Mouse (Mus musculus) kidney, embryonic 14.5 days (tissue): ENCODE data around the gene B3galt4. TPM values are rescaled to one million over a fixed set of nuclear protein-coding genes. Genes with fewer than 3 reads are reported as not detected.

Experiments
- ATAC-seq: fragments of 200-750 bp; cut with Nextera tagmentation; 2 replicates; pipeline ENCODE4 v1.8.0; 2017; ENCODE audit warnings: moderate number of reproducible peaks, mild to moderate bottlenecking, moderate TSS enrichment, moderate library complexity; ENCODE audit not compliant: low FRiP score, low TSS enrichment
- H3K27ac ChIP-seq: fragments of 300-500 bp; sonication (generic); 2 replicates; pipeline ENCODE4 v1.5.1; 2014; ENCODE audit warnings: low read depth, mild to moderate bottlenecking, low read length, moderate library complexity, mixed read lengths
- H3K27me3 ChIP-seq: fragments of 300-500 bp; sonication (generic); 2 replicates; pipeline ENCODE4 v1.6.1; 2014; ENCODE audit warnings: mild to moderate bottlenecking, low read length; ENCODE audit not compliant: control insufficient read depth, insufficient read depth
- H3K36me3 ChIP-seq: fragments of 300-500 bp; sonication (generic); 2 replicates; pipeline ENCODE4 v1.6.1; 2014; ENCODE audit warnings: low read length, mixed read lengths; ENCODE audit not compliant: control insufficient read depth, insufficient read depth
- H3K4me1 ChIP-seq: fragments of 300-500 bp; sonication (generic); 2 replicates; pipeline ENCODE4 v1.6.1; 2014; ENCODE audit warnings: low read length, mixed read lengths; ENCODE audit not compliant: control insufficient read depth, insufficient read depth
- H3K4me2 ChIP-seq: fragments of 300-500 bp; sonication (generic); replicated peaks from 2 replicates; pipeline ENCODE4 v1.6.1; 2014; ENCODE audit warnings: low read depth, mild to moderate bottlenecking, low read length
- H3K4me3 ChIP-seq: fragments of 300-500 bp; sonication (generic); 2 replicates; pipeline ENCODE4 v1.5.1; 2014; ENCODE audit warnings: mild to moderate bottlenecking, low read length
- H3K9ac ChIP-seq: fragments of 300-500 bp; sonication (generic); 2 replicates; pipeline ENCODE4 v1.6.1; 2014; ENCODE audit warnings: low read depth, mild to moderate bottlenecking, low read length, moderate library complexity
- H3K9me3 ChIP-seq: fragments of 300-500 bp; sonication (generic); 2 replicates; pipeline ENCODE4 v1.6.1; 2016; ENCODE audit warnings: low read length; ENCODE audit not compliant: control insufficient read depth
- WGBS: fragments of 180-500 bp; shearing (Covaris S2); extraction: QIAGEN DNeasy Blood & Tissue Kit; methylation state at CpG from one replicate; pipeline ENCODE4 v1.1.7; 2014; 5-methylcytosine and 5-hydroxymethylcytosine counted together
- polyA plus RNA-seq: library from polyadenylated mRNA; unstranded; fragments of >200 nt; fragmentation: Nextera tagmentation; extraction: Ambion mirVana; gene quantifications from 2 replicates; pipeline ENCODE4 v1.2.1, GENCODE M21; 2014

The B3galt4 gene
- polyA plus RNA-seq, 1 experiment from 2014 or later, result 2.8 TPM

DNA sequence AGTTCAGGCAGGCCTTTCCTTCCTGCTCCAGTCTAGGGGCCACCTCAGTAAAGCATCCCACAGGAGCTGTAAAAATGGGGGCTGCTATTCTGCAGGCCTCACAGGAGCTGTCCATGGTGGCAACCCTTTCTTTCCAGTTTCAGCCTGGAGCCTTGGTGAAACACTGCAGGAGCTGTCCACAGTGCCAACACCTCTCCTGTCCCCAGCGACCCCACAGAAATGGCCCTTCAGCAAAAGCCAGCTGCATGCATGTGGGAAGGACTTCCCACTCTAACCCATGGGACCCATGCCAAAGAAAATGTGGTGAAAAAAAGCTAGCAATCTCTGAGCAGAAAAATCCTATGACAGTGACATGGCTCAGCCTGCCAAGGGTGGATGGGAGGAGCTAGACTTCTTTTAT is 21.4 kb upstream of the B3galt4 start:
- H3K27ac ChIP-seq, result no peak overlapping the region
- no peak overlapping the region for H3K4me2 ChIP-seq
- H3K4me3 ChIP-seq, result no peak overlapping the region
- H3K9ac ChIP-seq, result no peak overlapping the region
- 10% methylated on average over 1 of the region's 1 CpGs for WGBS
- H3K36me3 ChIP-seq, result no peaks in the 10 kb centered on the region
- H3K9me3 ChIP-seq, result 0 out of 2 replicates have a peak, but pooled peaks cover 2% of the 10 kb centered on the region
- peaks cover 17% of the 10 kb centered on the region for H3K27me3 ChIP-seq
- ATAC-seq, result no peak
- 0 out of 2 replicates have a peak, but pooled peaks cover under 1% of the 10 kb centered on the region for H3K4me1 ChIP-seq

- Histone ChIP-seq H3K36me3 (peaks cover 8% of the 10 kb centered on the region; the same call in 1 of the 2 replicates), H3K4me3 (no peak overlapping the region), H3K4me2 (no peak overlapping the region), H3K27ac (no peak overlapping the region), H3K4me1 (no peaks in the 10 kb centered on the region), H3K9ac (no peak overlapping the region), H3K9me3 (0 out of 2 replicates have a peak, but pooled peaks cover 2% of the 10 kb centered on the region), H3K27me3 (peaks cover 2% of the 10 kb centered on the region; the same call in 1 of the 2 replicates)
- 81% methylated on average over 4 of the region's 4 CpGs for WGBS
- no peak for ATAC-seq
These were observed 18.1 kb upstream of the B3galt4 start for GRCm38 (mm10) chr17:33969394-33969793.

GRCm38 (mm10) chr17:33968927-33969326 is 17.6 kb upstream of the B3galt4 start:
- peak; percentile 17; the same call in 1 of the 2 replicates for ATAC-seq
- H3K9ac ChIP-seq, result no peak overlapping the region
- H3K27me3 ChIP-seq, result no peaks in the 10 kb centered on the region
- no peaks in the 10 kb centered on the region for H3K4me1 ChIP-seq
- H3K27ac ChIP-seq, result no peak overlapping the region
- H3K36me3 ChIP-seq, result peaks cover 10% of the 10 kb centered on the region; the same call in 1 of the 2 replicates
- no peak overlapping the region for H3K4me2 ChIP-seq
- H3K4me3 ChIP-seq, result no peak overlapping the region
- WGBS, result 28% methylated on average over 5 of the region's 5 CpGs
- H3K9me3 ChIP-seq, result 0 out of 2 replicates have a peak, but pooled peaks cover 2% of the 10 kb centered on the region

DNA sequence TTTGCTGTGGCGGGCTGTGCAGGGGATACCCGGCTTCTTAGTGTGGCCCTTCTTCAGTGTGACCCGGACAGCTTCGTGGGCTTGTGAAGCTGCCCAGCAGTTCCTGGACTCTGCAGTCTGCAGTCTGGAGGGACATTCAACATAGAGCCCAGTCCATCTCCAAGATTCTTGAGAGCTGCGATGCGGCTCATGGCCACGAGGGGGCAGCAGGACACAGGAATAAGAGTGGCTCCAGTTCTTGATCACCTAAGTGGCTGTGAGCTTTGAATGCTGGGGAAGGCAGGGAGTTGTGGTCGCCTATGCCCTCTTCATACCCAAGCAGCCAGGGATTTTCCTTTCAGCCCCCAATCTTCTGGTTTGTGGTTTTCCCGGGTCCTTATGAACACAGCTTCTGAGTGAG is 17.2 kb upstream of the B3galt4 start:
- Histone ChIP-seq H3K9me3 (0 out of 2 replicates have a peak, but pooled peaks cover 2% of the 10 kb centered on the region), H3K36me3 (peaks cover 12% of the 10 kb centered on the region; the same call in 1 of the 2 replicates), H3K4me1 (no peaks in the 10 kb centered on the region), H3K4me2 (no peak overlapping the region), H3K4me3 (no peak overlapping the region), H3K9ac (no peak overlapping the region), H3K27me3 (no peaks in the 10 kb centered on the region), H3K27ac (no peak overlapping the region)
- WGBS, result 5% methylated on average over 9 of the region's 9 CpGs
- ATAC-seq, result peak; percentile 61

DNA sequence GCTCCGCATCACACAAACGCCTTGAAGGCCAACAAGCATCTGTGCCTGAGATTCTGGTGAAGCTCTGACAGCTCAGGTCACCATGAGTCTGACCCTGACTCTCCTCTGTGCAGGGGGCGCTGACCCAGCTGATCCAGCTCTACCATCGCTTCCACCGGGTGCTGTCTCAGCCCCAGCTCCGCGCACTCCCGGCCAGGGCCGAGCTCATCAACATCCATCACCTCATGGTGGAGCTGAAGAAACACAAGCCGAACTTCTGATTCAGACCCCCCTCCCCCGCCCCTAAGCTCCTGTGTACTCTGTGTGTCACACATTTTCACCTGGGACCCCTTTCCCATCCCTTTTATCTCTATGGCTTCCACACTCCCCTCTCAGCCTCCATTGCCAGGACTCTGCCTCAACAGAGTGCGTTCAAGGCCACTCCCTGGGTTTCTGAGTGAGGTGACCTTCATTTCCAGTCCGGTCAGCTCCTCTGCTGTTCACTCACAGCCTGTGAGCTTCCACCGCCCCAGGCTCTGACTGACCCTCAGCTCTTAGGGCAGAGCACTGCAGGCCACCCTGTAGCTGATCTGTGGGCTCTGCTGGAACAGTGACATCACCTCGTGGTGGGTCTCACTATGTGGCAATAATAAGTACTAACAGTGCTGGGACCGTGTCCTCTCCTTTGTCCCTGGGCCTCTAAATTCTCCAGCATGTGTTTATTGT is 14.7 kb upstream of the B3galt4 start:
- H3K9ac ChIP-seq, result no peak overlapping the region
- H3K36me3 ChIP-seq, result peaks cover 30% of the 10 kb centered on the region
- H3K4me2 ChIP-seq, result no peak overlapping the region
- H3K4me1 ChIP-seq, result no peaks in the 10 kb centered on the region
- no peak overlapping the region for H3K4me3 ChIP-seq
- no peaks in the 10 kb centered on the region for H3K27me3 ChIP-seq
- WGBS, result 85% methylated on average over 16 of the region's 16 CpGs
- ATAC-seq, result no peak
- H3K9me3 ChIP-seq, result 0 out of 2 replicates have a peak, but pooled peaks cover 2% of the 10 kb centered on the region
- H3K27ac ChIP-seq, result no peak overlapping the region

DNA sequence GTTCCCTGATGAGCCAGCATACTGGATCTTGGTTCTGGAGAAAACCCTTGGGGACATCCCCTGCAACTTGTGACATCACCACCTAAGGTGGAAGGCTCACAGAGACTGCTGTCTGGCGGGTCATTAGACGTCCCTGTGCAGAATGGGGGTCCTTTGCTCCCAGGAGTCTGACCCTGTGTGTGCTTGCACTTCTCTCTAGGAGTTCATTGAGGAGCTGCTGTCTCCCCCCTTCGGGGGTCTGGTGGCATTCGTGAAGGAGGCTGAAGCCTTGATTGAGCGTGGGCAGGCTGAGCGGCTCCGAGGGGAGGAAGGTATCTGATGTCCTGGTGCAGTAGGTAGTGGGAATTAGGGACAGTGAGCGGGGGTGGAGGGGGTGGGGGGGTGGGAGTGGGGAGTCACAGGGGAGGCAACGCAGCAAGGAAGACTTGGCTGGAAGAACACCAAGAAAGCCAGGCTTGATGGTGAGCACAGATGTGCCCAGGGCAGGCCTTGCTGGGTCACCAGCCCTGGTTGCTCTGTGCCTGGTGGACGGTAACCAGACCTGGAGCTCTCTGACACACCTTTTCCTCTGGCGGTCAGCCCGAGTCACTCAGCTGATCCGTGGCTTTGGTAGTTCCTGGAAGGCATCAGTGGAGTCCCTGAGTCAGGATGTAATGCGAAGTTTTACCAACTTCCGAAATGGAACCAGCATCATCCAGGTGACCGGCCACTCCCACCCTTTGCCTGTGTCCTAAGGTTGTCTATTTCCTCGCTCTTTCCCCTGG is 14.0 kb upstream of the B3galt4 start:
- WGBS, result 88% methylated on average over 17 of the region's 17 CpGs

DNA sequence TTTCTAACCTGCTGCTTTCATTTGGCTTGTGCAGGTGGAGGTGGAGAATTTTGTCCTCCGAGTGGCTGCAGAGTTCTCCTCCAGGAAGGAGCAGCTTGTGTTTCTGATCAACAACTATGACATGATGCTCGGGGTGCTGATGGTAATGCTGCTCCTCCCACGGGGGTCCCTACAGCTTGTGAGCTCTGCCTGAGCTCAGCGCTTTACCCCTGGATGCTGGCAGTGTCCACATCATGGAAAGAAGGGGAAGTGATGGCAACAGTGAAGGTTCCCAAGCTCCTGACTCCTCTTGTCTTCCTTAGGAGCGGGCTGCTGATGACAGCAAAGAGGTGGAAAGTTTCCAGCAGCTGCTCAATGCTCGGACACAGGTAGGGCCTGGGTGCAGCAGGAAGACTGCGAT is 11.6 kb upstream of the B3galt4 start:
- Histone ChIP-seq H3K9ac (no peak overlapping the region), H3K36me3 (peaks cover 48% of the 10 kb centered on the region), H3K4me3 (no peak overlapping the region), H3K4me1 (no peaks in the 10 kb centered on the region), H3K27ac (no peak overlapping the region), H3K9me3 (no peaks in the 10 kb centered on the region), H3K4me2 (no peak overlapping the region), H3K27me3 (no peaks in the 10 kb centered on the region)
- WGBS, result 92% methylated on average over 7 of the region's 7 CpGs
- ATAC-seq, result no peak

More for the DNA sequence above, 14.0 kb upstream of the B3galt4 start:
- Histone ChIP-seq H3K9ac (no peak overlapping the region), H3K4me1 (no peaks in the 10 kb centered on the region), H3K36me3 (peaks cover 36% of the 10 kb centered on the region), H3K27me3 (no peaks in the 10 kb centered on the region), H3K9me3 (0 out of 2 replicates have a peak, but pooled peaks cover under 1% of the 10 kb centered on the region), H3K4me2 (no peak overlapping the region), H3K4me3 (no peak overlapping the region), H3K27ac (no peak overlapping the region)
- no peak for ATAC-seq

DNA sequence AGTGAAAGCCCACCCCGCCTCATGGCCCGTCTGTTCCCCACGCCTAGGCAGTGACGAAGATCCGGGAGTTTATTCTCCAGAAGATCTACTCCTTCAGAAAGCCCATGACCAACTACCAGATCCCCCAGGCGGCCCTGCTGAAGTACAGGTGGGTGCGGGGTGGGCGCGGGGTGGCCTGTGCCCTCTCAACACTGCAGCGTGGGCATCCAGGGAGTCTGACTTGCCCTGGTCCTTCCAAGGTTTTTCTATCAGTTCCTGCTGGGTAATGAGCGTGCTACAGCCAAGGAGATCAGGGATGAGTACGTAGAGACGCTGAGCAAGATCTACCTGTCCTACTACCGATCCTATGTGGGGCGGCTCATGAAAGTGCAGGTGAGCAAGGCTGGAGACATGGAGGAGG is 8.7 kb upstream of the B3galt4 start:
- Histone ChIP-seq H3K4me3 (no peak overlapping the region), H3K27me3 (no peaks in the 10 kb centered on the region), H3K4me1 (peaks cover 4% of the 10 kb centered on the region; the same call in 1 of the 2 replicates), H3K9ac (no peak overlapping the region), H3K9me3 (no peaks in the 10 kb centered on the region), H3K4me2 (no peak overlapping the region), H3K27ac (no peak overlapping the region), H3K36me3 (peaks cover 40% of the 10 kb centered on the region)
- WGBS, result 92% methylated on average over 15 of the region's 15 CpGs
- ATAC-seq, result no peak

DNA sequence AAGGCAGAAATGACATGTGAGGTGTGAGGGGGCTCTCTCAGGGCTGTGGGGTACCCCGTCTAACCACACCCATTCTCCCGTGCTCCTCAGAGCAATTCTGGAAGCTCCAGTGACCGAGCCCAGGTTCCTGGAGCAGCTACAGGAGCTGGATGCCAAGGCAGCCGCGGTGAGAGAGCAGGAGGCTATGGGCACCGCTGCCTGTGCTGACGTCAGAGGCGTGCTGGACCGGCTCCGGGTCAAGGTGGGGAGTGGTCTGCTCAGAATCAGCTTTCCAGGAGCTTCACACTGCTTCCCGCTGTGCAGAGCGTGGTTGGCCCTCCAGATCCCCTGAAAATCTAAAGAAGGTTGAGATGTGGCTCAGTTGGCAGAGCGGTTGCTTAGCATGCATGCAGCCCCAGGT is 7.8 kb upstream of the B3galt4 start:
- Histone ChIP-seq H3K4me3 (no peak overlapping the region), H3K27ac (no peak overlapping the region), H3K4me1 (peaks cover 6% of the 10 kb centered on the region), H3K9me3 (no peaks in the 10 kb centered on the region), H3K36me3 (peaks cover 46% of the 10 kb centered on the region), H3K9ac (no peak overlapping the region), H3K4me2 (no peak overlapping the region), H3K27me3 (no peaks in the 10 kb centered on the region)
- no peak for ATAC-seq
- 97% methylated on average over 13 of the region's 13 CpGs for WGBS
